Mouse (Mus musculus): ENCODE measurements around the gene Zbtb18.
"Not testable (repeated sequence)": the region's sequence is repeated elsewhere in the genome, so short reads cannot be mapped to it uniquely, and the experiment has no call there.

The Zbtb18 gene

DNA sequence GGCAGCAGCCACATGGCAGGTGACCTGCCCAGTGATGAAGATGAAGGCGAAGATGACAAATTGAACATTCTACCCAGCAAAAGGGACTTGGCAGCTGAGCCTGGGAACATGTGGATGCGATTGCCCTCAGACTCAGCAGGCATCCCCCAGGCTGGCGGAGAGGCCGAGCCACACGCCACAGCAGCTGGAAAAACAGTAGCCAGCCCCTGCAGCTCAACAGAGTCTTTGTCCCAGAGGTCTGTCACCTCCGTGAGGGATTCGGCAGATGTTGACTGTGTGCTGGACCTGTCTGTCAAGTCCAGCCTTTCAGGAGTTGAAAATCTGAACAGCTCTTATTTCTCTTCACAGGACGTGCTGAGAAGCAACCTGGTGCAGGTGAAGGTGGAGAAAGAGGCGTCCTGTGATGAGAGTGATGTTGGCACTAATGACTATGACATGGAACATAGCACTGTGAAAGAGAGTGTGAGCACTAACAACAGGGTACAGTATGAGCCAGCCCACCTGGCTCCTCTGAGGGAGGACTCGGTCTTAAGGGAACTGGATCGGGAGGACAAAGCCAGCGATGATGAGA lies 5.5 kb downstream of the Zbtb18 start:
- peak; percentile 76 for DNase-seq

GRCm38 (mm10) chr1:177448121-177448561 lies 6.0 kb downstream of the Zbtb18 start:
- DNase-seq = no peak

GRCm38 (mm10) chr1:177448921-177449320 lies 6.8 kb downstream of the Zbtb18 start:
- no peak for DNase-seq

- not testable (repeated sequence) for DNase-seq
Measured at GRCm38 (mm10) chr1:177449857-177450256, 7.7 kb downstream of the Zbtb18 start.

GRCm38 (mm10) chr1:177451041-177451440 lies 8.9 kb downstream of the Zbtb18 start:
- DNase-seq = no peak

GRCm38 (mm10) chr1:177451991-177452431 lies 9.9 kb downstream of the Zbtb18 start:
- peak; percentile 51 for DNase-seq

GRCm38 (mm10) chr1:177452987-177453386 lies 10.8 kb downstream of the Zbtb18 start:
- no peak for DNase-seq

GRCm38 (mm10) chr1:177453806-177454205 lies 11.7 kb downstream of the Zbtb18 start:
- peak; percentile 51 for DNase-seq

DNA sequence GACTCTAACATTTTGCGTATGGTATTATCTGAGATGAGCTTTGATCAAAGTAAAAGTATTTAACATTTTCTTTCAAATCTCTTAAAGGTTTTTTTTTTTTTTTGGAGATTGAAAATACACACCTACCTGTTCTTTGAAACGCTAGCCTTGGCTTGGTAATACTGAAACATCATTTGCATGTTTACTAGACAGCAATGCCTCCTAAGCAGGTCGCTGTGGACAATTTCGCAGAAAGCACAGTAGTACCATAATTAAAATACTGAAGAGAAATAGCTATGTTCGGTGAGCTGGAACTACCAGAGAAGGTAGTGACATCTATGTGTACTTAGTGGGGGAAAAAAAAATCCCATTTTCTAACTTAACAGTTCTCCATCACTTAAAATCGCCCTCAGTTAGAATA lies 12.3 kb downstream of the Zbtb18 start:
- DNase-seq = no peak

GRCm38 (mm10) chr1:177455466-177455865 lies 13.3 kb downstream of the Zbtb18 start:
- no peak for DNase-seq

- no peak for DNase-seq
Measured at GRCm38 (mm10) chr1:177456208-177456607, 14.1 kb downstream of the Zbtb18 start.

DNA sequence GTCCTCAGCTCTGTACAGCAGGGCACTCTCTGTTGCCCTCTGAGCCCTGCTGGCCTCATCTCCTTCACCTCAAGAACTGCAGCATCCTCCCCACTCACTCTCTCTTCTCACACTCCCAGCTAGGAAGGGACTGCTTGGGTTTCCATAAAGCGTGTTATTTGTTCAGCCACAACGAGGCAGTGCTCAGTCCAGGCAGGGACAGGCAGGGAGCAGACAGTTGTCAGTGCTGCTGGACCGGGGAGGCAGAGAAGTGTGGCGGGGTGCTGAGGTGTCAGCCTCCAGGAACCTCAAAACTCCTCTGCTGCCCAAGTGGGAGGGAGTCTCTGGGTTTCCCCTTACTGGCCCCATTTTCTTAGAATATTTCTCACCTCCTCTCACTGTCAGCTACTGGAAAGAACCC lies 14.6 kb downstream of the Zbtb18 start:
- no peak for DNase-seq

- DNase-seq = no peak
Measured at GRCm38 (mm10) chr1:177457981-177458380, 15.8 kb downstream of the Zbtb18 start.

DNA sequence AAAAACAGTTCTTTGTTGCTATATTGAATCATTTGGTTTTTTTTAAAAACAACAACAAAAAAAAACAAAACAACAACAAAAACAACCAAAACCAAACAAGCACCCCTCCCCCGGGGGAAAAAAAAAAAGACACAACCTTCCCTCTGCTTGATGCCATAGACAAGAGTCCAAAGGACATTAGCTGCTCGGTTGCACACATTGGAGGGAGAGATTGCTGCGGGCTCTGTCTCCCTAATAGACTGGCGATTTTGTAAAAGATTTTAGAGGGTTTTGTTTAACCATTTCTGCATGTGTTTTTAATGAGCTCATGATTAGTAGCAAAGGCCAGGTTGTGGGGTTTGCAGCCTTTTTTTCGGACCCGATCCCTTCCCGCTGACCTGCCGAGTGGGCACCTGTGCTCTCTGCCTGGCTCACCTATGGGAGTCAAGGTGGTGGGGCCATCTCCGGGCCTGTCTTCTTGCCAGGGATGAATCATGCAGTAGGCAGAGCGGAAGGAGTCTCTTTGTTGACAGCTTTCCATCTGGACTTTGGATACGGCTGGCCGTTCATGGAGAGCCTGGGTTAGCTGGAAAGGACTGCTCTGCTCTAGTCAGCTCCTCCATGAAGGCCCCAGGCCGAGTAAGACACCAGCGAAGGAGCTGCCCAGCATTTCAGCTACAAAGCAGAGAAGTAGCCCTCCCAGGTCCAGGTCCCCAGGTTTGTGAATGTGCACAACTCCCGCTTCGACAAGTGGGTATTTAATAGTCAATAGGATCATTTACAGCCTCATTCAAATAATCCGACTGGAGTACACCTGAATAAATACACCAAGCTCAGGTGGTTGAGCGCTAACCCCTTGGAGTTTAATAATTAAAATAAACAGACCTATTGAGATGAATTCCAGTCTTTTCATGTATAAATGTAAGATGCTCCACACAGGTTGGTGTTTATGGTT lies 16.6 kb downstream of the Zbtb18 start:
- DNase-seq = no peak

GRCm38 (mm10) chr1:177459536-177459935 lies 17.4 kb downstream of the Zbtb18 start:
- no peak for DNase-seq

DNA sequence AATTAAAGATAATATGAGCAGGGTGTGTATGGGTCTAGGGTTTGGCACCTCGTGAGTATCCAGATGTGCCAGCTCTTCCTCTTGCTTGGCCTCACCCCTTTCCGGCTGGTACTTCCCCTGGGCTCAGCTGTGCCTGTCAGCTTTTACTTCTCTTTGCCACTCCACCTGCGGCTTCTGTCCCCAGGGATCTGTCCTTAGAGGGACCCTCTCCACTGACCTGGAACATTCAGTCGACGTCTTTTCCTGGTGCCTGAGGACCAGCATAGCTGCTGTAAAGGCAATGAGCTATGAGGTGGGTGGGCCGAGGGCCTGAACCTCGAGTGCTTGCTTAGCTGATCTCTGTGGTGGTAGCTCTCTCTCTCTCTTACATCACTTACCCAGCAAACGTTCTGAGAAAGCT lies 25.0 kb downstream of the Zbtb18 start:
- DNase-seq = no peak

GRCm38 (mm10) chr1:177468436-177468835 lies 26.3 kb downstream of the Zbtb18 start:
- no peak for DNase-seq

GRCm38 (mm10) chr1:177470091-177470490 lies 27.9 kb downstream of the Zbtb18 start:
- DNase-seq = no peak

- no peak for DNase-seq
Measured at GRCm38 (mm10) chr1:177470951-177471350, 28.8 kb downstream of the Zbtb18 start.

GRCm38 (mm10) chr1:177475542-177476197 lies 33.5 kb downstream of the Zbtb18 start:
- DNase-seq = no peak

- DNase-seq = no peak
Measured at GRCm38 (mm10) chr1:177478578-177478977, 36.4 kb downstream of the Zbtb18 start.

DNA sequence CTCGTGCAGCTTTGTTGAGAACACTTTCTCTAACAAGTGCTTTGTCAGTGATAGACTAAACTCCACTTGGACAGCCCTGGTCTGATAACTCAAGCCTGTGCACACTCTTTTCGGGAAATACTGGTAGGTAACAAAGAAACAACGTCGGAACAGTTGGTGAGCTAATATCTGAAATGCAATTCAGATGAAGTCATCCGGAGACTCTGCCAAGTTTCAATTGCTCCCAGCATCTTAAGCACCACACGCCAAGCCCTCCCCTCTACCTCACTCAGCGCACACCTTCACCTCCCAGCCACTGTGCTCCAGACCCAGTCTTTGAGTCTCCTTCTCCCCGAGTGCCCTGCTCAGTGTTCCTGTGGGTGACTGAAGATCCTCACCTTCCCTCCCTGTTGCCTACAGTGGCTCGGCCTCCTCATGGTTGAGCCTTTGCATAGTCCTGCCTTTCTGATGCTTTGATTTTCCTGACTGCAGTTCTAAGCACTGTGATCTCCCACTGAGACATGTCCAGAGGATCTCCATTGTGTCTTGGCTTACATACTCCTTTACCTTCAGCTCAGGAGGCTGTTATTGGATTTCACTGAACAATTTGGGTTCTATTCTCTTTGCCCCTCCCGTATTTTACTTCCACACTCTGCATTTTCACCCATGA lies 37.3 kb downstream of the Zbtb18 start:
- DNase-seq = no peak

- DNase-seq = no peak
Measured at GRCm38 (mm10) chr1:177483612-177484011, 41.5 kb downstream of the Zbtb18 start.

All from embryo, embryonic 11 days (tissue).